Mouse (Mus musculus): ENCODE measurements around the gene Ccdc187. TPM values are rescaled to one million over a fixed set of nuclear protein-coding genes. Genes with fewer than 3 reads are reported as not detected.

Ccdc187 gene
- 0.13 TPM in 1 of 2 replicates, not detected in the other for polyA plus RNA-seq (2014; fragmentation: Nextera tagmentation; extraction: Ambion mirVana)

DNA sequence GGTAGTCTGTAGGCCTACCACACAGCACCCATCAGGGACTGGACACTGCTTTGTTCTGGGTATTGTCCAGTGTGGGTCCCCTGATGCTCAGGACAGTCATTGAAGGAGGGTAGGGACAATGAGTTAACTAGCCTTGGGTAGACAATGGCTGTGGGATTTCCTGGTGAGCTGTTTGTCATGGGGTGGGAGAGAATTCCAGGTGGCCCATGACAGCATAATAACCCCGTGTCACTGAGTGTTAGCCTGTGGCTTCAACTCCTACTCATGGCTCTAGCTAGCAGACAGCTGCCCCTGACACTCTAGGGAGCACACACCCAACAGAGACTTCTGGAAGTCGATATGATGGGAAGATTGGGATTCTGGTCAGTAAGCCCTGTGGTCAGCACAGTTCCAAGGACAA lies at the start of gene Ccdc187:
Gene Ccdc187 (minus strand): TSS at position 101 of the 400 bp plus-strand sequence.
- DNase-seq (ENCODE audit: low spot score) (no peak), ATAC-seq (replicated peaks; ENCODE audit: insufficient number of reproducible peaks, low FRiP score, low TSS enrichment, low read depth) (no peak)
- no peaks in the 10 kb centered on the region for H3K9me3 ChIP-seq (replicated peaks; ENCODE audit: control insufficient read depth, low read length)
- H3K27ac ChIP-seq (replicated peaks; ENCODE audit: low read depth, low read length): no peak within 1 kb of the TSS
- no peak within 1 kb of the TSS for H3K4me2 ChIP-seq (ENCODE audit: low read depth, low read length)
- H3K27me3 ChIP-seq (ENCODE audit: control insufficient read depth, insufficient read depth, low read length): no peaks in the 10 kb centered on the region
- H3K4me3 ChIP-seq (ENCODE audit: low read depth, low read length): no peak within 1 kb of the TSS
- no peaks in the 10 kb centered on the region; the same call in 1 of the 2 replicates for H3K4me1 ChIP-seq (ENCODE audit: control insufficient read depth, insufficient read depth, low read length)
- 72% methylated on average over 2 of the region's 2 CpGs for WGBS
- H3K9ac ChIP-seq (replicated peaks; ENCODE audit: low read length): no peak within 1 kb of the TSS
- no peaks in the 10 kb centered on the region for H3K36me3 ChIP-seq (replicated peaks; ENCODE audit: control insufficient read depth, insufficient read depth, low read depth, low read length)

DNA sequence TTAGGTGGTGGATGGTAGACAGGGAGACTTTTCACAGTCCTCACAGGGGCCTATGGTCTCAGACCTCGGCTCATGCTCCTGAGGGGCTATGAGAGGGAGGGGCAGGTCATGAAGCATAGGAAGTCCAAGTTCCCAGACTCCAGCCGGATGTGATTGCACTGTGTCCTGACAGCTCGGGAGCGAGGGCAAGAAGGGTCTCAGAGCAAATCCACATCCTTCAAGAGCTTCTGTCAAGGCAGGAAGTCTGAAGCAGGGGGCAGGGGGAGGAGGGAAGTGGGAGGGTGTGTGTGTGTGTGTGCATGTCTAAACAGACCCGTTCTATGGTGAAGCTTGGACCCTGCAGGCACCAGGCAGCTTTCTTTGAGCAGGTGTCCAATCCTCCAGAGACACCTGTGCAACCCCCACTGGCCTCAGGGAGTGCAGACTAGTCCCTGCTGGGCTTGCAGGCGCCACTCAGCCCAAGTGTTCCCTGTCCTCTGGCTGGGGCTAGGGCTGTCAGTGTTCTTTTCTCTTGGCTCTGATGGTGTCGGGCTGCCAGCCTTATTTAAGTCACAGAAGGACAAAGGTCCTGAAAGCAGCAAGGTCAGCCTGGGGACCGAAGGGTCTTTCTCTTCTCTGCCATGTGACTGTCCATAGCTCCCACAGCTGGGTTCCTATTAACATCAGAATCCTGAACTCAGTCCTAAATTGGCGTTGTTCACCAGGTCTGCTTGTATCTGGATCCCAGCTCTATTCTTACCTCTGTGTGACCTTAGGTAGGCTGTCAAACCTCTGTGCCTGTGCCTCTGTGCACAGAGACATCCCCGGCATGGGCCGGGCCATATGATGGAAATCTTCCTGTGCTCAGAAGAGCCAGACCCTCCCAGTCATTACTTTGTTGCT lies 48.5 kb upstream of the Ccdc187 start:
- H3K36me3 ChIP-seq (replicated peaks; ENCODE audit: control insufficient read depth, insufficient read depth, low read depth, low read length): peaks cover 22% of the 10 kb centered on the region
- no peak for DNase-seq (ENCODE audit: low spot score)

DNA sequence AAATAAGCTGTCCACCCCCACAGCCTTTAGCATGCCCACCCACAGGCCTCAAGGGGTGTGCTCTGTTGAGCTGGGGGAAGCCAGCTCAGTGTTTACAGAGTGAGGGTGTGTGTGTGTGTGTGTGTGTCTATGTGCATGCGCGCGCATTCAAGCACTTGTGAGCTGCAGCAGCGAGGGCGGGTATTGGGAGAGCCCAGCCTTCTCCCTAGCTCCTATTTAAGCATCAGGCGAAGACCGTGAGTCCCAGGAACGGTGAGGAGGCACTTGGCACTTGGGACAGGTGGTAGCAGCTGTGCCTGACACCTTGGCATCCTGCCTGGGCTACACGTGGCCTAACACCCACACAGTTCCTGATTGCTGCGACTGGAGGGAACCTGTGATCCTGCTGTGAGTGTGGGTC lies 47.7 kb upstream of the Ccdc187 start:
- H3K27ac ChIP-seq (replicated peaks; ENCODE audit: low read depth, low read length): no peak overlapping the region

More for the DNA sequence above, 48.5 kb upstream of the Ccdc187 start:
- Histone ChIP-seq H3K27me3 (ENCODE audit: control insufficient read depth, insufficient read depth, low read length) (no peaks in the 10 kb centered on the region), H3K9me3 (replicated peaks; ENCODE audit: control insufficient read depth, low read length) (no peaks in the 10 kb centered on the region), H3K4me3 (ENCODE audit: low read depth, low read length) (no peak overlapping the region), H3K27ac (replicated peaks; ENCODE audit: low read depth, low read length) (no peak overlapping the region), H3K4me1 (ENCODE audit: control insufficient read depth, insufficient read depth, low read length) (no peaks in the 10 kb centered on the region), H3K4me2 (ENCODE audit: low read depth, low read length) (no peak overlapping the region), H3K9ac (replicated peaks; ENCODE audit: low read length) (no peak overlapping the region)
- ATAC-seq (replicated peaks; ENCODE audit: insufficient number of reproducible peaks, low FRiP score, low TSS enrichment, low read depth): no peak
- 76% methylated on average over 11 of the region's 11 CpGs for WGBS

DNA sequence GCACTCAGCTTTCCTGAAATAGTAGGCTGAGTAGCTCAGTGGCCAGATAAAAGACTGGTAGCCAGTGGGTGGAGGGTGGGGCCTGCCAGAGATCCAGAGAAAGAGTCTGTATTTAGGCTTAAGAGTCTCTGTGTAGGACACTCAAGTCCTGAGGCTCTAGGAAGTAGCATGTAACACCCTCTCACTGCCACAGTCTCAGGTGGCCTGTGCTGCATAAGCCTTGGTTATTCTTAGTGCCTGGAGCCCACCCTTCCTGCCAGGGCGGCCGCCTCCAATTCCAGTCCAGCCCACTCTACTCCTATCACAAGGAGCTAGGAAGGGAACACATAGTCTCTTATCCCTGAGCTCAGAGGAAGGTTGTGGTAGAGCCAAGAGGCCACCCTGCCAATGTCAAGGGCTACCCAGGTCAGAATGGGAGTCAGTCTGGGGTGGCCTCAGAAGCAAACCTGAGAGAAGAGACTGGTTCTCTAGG lies 47.2 kb upstream of the Ccdc187 start:
- no peak for DNase-seq (ENCODE audit: low spot score)
- no peaks in the 10 kb centered on the region for H3K4me1 ChIP-seq (ENCODE audit: control insufficient read depth, insufficient read depth, low read length)
- H3K27me3 ChIP-seq (ENCODE audit: control insufficient read depth, insufficient read depth, low read length): no peaks in the 10 kb centered on the region
- H3K9me3 ChIP-seq (replicated peaks; ENCODE audit: control insufficient read depth, low read length): no peaks in the 10 kb centered on the region
- no peak overlapping the region for H3K9ac ChIP-seq (replicated peaks; ENCODE audit: low read length)
- no peak overlapping the region for H3K27ac ChIP-seq (replicated peaks; ENCODE audit: low read depth, low read length)
- WGBS: 100% methylated on average over 2 of the region's 2 CpGs
- H3K36me3 ChIP-seq (replicated peaks; ENCODE audit: control insufficient read depth, insufficient read depth, low read depth, low read length): peaks cover 19% of the 10 kb centered on the region
- no peak for ATAC-seq (replicated peaks; ENCODE audit: insufficient number of reproducible peaks, low FRiP score, low TSS enrichment, low read depth)
- no peak overlapping the region for H3K4me3 ChIP-seq (ENCODE audit: low read depth, low read length)
- H3K4me2 ChIP-seq (ENCODE audit: low read depth, low read length): no peak overlapping the region

More for the DNA sequence above, 47.7 kb upstream of the Ccdc187 start:
- H3K9ac ChIP-seq (replicated peaks; ENCODE audit: low read length): no peak overlapping the region
- no peaks in the 10 kb centered on the region for H3K4me1 ChIP-seq (ENCODE audit: control insufficient read depth, insufficient read depth, low read length)
- 87% methylated on average over 10 of the region's 10 CpGs for WGBS
- DNase-seq (ENCODE audit: low spot score): no peak
- H3K9me3 ChIP-seq (replicated peaks; ENCODE audit: control insufficient read depth, low read length): no peaks in the 10 kb centered on the region
- no peaks in the 10 kb centered on the region for H3K27me3 ChIP-seq (ENCODE audit: control insufficient read depth, insufficient read depth, low read length)
- no peak overlapping the region for H3K4me3 ChIP-seq (ENCODE audit: low read depth, low read length)
- H3K36me3 ChIP-seq (replicated peaks; ENCODE audit: control insufficient read depth, insufficient read depth, low read depth, low read length): peaks cover 19% of the 10 kb centered on the region
- no peak overlapping the region for H3K4me2 ChIP-seq (ENCODE audit: low read depth, low read length)
- no peak for ATAC-seq (replicated peaks; ENCODE audit: insufficient number of reproducible peaks, low FRiP score, low TSS enrichment, low read depth)

DNA sequence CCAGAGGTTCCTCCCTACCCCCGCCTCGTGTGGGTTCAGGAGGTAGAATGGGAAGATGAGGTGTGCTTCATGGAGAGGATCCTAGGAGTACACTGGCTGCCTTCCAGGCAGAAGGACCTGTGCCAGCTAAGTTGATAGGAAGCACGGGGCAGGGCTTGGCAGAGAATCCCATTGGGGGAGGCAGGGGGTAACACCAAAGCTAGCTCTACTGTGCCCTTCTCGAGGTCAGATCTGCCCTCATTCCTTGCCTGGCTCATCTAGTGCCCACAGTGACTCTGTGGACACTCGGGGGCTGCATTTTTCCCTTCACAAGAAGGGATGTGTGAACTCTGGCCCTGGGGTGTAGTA lies 44.8 kb upstream of the Ccdc187 start:
- Histone ChIP-seq H3K27me3 (ENCODE audit: control insufficient read depth, insufficient read depth, low read length) (no peaks in the 10 kb centered on the region), H3K4me3 (ENCODE audit: low read depth, low read length) (no peak overlapping the region), H3K36me3 (replicated peaks; ENCODE audit: control insufficient read depth, insufficient read depth, low read depth, low read length) (peaks cover 13% of the 10 kb centered on the region), H3K9ac (replicated peaks; ENCODE audit: low read length) (no peak overlapping the region), H3K9me3 (replicated peaks; ENCODE audit: control insufficient read depth, low read length) (no peaks in the 10 kb centered on the region), H3K27ac (replicated peaks; ENCODE audit: low read depth, low read length) (no peak overlapping the region), H3K4me2 (ENCODE audit: low read depth, low read length) (no peak overlapping the region), H3K4me1 (ENCODE audit: control insufficient read depth, insufficient read depth, low read length) (no peaks in the 10 kb centered on the region)
- DNase-seq (ENCODE audit: low spot score): no peak
- 89% methylated on average over 5 of the region's 5 CpGs for WGBS
- ATAC-seq (replicated peaks; ENCODE audit: insufficient number of reproducible peaks, low FRiP score, low TSS enrichment, low read depth): no peak

DNA sequence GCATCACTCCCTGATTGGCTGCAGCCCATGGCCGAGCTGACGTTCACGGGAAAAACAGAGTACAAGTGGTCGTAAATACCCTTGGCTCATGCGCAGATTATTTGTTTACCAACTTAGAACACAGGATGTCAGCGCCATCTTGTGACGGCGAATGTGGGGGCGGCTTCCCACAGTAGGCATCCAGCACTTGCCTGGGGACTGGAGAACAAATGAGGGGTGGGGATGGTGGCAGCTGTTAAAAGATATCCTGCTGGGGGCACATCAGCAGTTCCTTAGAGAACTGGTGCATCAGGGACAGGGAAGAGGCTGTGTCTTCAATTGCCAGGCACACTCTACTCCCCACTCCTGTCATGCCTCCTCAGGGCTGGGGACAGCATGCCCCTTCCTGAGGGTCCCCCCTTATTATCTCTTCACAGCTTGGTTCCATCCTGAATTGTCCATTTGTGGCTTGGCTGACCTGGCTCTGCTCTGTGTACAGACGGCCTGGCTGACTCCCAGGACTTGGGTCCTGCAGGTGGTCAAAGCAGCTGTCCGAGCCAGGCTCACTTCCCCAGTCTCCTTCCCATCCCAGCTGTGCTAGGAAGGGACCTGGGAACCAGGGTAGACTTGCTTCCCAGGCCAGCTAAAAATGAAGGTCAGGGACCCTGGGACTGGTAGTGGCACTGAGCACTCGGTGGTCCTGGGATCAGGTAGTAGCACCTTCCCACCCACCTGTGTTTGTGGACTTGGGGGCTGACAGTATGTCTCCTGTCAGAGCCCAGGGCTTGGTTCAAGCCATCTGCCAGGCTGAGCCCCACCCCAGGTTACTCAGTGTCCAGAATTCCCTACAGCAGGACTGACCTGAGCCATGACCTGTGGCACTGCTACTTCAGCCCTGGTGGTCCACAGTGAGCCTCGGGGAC lies 44.2 kb upstream of the Ccdc187 start:
- peaks cover 13% of the 10 kb centered on the region for H3K36me3 ChIP-seq (replicated peaks; ENCODE audit: control insufficient read depth, insufficient read depth, low read depth, low read length)
- no peak for ATAC-seq (replicated peaks; ENCODE audit: insufficient number of reproducible peaks, low FRiP score, low TSS enrichment, low read depth)
- no peak for DNase-seq (ENCODE audit: low spot score)
- no peaks in the 10 kb centered on the region for H3K9me3 ChIP-seq (replicated peaks; ENCODE audit: control insufficient read depth, low read length)
- H3K27ac ChIP-seq (replicated peaks; ENCODE audit: low read depth, low read length): no peak overlapping the region
- H3K4me3 ChIP-seq (ENCODE audit: low read depth, low read length): no peak overlapping the region
- no peaks in the 10 kb centered on the region for H3K4me1 ChIP-seq (ENCODE audit: control insufficient read depth, insufficient read depth, low read length)
- no peak overlapping the region for H3K9ac ChIP-seq (replicated peaks; ENCODE audit: low read length)
- no peak overlapping the region for H3K4me2 ChIP-seq (ENCODE audit: low read depth, low read length)
- H3K27me3 ChIP-seq (ENCODE audit: control insufficient read depth, insufficient read depth, low read length): no peaks in the 10 kb centered on the region
- 91% methylated on average over 8 of the region's 13 CpGs for WGBS

DNA sequence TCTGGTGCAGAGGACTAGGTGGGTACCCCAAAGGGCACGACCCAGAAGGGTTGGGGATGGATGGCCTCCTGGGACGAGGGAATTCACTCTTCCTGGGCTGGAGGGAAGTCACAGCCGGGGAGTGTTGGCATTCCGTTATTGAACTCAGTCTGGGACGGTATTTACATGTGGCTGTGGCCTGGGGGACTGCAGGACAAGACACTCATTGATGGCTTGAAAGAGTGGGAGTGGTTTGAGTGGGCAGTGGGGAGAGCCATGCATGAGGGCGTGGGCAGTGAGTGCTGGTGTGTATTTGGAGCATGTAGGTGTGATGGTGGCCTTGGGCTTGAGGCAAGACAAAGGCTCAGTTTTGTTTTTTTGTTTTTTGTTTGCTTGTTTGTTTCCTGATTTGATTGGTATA lies 36.3 kb upstream of the Ccdc187 start:
- WGBS: 42% methylated on average over 6 of the region's 6 CpGs

More for the DNA sequence above, 36.3 kb upstream of the Ccdc187 start:
- peaks cover 16% of the 10 kb centered on the region for H3K36me3 ChIP-seq (replicated peaks; ENCODE audit: control insufficient read depth, insufficient read depth, low read depth, low read length)
- H3K4me1 ChIP-seq (ENCODE audit: control insufficient read depth, insufficient read depth, low read length): no peaks in the 10 kb centered on the region
- no peak overlapping the region for H3K9ac ChIP-seq (replicated peaks; ENCODE audit: low read length)
- no peak overlapping the region for H3K27ac ChIP-seq (replicated peaks; ENCODE audit: low read depth, low read length)
- H3K4me3 ChIP-seq (ENCODE audit: low read depth, low read length): no peak overlapping the region
- no peaks in the 10 kb centered on the region for H3K9me3 ChIP-seq (replicated peaks; ENCODE audit: control insufficient read depth, low read length)
- no peak for ATAC-seq (replicated peaks; ENCODE audit: insufficient number of reproducible peaks, low FRiP score, low TSS enrichment, low read depth)
- H3K4me2 ChIP-seq (ENCODE audit: low read depth, low read length): no peak overlapping the region
- H3K27me3 ChIP-seq (ENCODE audit: control insufficient read depth, insufficient read depth, low read length): no peaks in the 10 kb centered on the region
- DNase-seq (ENCODE audit: low spot score): no peak
